Mouse (Mus musculus) frontal cortex, postnatal 14 days (tissue): ENCODE measurements around the gene Tmem243.
"Not testable (repeated sequence)": the region's sequence is repeated elsewhere in the genome, so short reads cannot be mapped to it uniquely, and the experiment has no call there.

Source experiments
- DNase-seq, 2 experiments: peaks; one replicate each; pipeline ENCODE4 v3.0.0; 2022; ENCODE audit warnings: low spot score in 2 of 2

Tmem243 gene

DNA sequence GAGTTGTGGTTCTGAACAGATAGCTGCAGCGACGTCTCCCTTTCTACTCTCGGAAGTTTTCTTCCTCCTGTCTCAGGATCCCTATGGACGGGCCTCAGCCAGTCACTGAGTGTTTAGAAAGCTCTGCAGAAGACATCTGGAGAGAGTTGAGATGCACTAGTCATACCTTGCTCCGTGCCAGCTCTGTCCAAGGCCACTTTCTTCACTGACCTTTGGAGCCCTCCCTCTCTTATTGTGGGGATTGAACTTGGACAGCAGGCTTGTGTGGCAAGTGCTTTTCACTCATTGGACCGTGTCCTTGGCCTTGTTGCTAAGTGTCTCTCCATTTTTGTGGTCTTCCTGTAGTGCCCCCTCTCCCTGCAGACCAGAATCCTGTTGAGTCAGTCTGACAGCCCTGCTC, 6.3 kb downstream of the Tmem243 start:
- no peak for DNase-seq

- DNase-seq, result no peak
These were observed 7.0 kb downstream of the Tmem243 start for GRCm38 (mm10) chr5:9107296-9108089.

- DNase-seq, result no peak
These were observed 8.0 kb downstream of the Tmem243 start for GRCm38 (mm10) chr5:9108490-9108889.

DNA sequence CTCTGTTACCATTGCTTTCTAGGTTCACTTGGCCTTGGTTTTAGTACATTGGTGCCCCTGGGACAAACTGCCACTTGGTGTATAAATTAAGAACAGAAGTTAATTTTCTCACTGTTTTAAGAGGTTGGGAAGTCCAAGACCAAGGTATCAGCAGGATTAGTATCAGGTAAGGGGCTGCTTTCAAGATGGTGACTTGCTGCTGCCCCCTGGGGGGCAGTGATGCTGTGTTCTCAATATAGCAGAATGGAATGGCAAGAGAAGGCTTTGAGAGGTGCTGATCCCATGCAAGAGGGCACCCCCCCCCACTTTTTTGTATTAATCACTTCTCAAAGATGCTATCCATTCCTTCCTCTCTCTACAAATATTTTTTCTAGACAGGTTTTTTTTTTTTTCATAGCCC, 9.1 kb downstream of the Tmem243 start:
- no peak for DNase-seq

DNA sequence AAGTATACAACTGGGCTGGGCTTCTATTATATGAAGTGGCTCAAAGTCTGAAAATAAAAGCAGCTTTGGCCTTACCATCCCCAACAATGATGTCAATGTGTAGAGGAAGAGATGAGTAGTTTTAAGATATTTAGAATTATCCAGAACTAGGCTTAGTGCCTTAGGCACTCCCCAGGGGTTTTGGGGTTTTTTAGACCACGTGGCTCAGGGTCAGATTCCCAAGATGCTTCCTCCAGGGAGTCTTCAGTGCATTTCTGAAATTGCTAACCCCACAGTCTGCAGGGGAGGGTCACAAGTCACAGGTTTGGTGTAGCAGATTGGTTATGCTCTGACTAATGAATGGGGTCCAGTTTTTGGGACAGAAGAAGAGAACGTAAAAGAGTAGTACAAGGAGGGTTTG, 10.8 kb downstream of the Tmem243 start:
- no peak for DNase-seq

GRCm38 (mm10) chr5:9111759-9112158, 11.3 kb downstream of the Tmem243 start:
- peak; percentile 18 to 26 for DNase-seq

DNA sequence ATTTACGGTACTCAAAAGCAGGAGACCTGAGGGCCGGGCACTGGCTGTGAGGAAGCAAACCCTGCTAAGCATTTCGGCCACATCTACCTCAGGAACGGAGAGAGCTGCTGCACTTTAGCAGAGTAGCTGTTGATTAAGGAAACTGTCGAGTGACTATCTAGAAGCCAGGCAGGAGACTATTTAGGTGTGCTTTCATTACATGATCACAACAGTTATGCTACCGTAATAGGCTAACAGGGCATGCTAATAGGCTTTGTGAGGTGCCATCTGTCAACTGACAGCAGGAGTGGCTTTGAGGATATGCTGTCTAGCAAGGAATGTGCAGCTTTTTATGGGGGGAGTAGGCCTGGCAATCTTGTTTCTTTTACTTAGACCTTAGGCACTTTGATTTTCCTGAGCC, 13.7 kb downstream of the Tmem243 start:
- DNase-seq, result no peak

DNA sequence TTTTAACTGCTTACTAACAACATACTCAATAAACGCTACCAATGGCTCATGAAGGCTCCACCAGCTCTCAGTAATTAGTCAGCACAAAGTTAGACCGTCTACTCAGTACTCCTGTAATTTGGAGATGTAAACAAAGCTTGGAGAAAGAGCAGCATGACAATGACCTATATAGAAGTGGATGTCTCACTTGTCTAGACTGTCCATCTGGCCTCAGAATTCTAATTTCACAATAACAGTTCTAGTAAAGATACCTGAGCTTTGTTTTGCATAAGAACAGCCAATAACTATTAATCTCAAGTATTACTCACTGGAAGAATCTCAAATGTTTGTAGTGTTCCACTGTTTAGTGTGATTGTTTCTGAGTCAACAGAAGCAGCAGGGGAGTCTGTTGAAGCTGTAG, 23.7 kb downstream of the Tmem243 start:
- DNase-seq, result no peak

DNA sequence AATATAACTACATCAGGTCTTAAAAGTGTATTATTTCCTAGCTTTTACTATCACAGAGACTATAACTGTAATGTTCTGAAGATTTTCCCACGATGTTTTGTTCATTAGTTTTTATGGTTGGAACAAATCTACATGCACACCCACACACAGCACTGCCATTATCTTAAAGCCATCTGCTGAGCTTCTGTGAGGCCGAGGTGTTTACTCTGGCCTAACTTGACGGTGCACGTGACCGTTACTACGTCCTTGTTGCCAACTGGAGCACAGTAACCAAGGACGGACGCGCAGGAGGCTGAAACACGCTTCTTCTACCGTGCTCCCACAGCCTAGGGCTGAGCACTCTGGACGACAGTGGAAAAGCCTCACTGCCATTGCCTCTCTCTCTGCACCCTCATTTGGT, 28.1 kb downstream of the Tmem243 start:
- peak in 1 of 2 experiments; percentile 18 for DNase-seq

GRCm38 (mm10) chr5:9131786-9132185, 31.3 kb downstream of the Tmem243 start:
- DNase-seq, result no peak

DNA sequence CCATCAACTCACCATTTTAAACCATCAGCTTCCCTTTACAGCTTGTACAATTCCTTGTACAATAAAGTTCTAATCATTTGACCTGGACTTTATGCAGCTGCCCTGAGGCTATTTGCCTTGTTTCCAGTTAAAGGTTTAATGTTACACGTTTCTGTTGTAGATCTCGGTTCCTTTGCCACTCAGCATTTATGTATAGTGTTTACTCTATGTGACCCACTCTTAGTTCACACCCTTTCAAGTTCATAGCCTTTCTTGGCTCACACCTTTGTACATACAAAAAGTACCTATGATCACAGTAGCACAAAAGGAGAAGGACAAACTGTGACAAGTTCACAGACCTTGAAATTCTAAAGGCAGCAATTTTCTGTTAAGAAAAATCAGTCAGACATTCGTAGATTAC, 35.1 kb downstream of the Tmem243 start:
- no peak for DNase-seq

- DNase-seq, result no peak
These were observed 40.3 kb downstream of the Tmem243 start for GRCm38 (mm10) chr5:9140724-9141123.

GRCm38 (mm10) chr5:9142376-9142775, 41.9 kb downstream of the Tmem243 start:
- no peak for DNase-seq

DNA sequence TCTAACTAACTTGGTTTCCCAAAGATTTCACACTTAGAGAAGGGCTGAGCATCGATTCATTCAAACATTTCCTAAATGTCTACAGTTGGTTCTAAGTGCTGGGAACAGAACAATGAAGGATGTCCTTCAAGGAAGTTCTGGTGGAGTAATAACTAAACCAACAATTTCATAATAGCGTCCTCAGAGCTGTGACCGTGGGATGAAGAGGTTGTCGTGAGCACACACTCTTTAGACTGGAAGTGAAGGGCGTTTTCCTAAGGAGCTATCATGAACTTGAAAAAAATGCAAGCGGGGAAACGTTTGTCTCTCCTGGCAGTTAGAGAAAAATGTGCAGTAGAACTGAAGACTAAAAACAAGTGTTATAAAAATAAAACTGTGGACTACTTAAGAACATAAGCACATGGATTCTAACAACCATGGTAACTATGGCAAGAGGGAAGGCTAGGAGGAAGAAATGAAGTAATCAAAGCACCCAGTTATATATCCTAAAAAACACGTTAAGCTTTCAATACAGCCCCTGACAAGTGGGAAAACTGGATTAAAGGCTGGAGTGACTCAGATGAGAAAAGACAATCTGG, 48.9 kb downstream of the Tmem243 start:
- no peak for DNase-seq

DNA sequence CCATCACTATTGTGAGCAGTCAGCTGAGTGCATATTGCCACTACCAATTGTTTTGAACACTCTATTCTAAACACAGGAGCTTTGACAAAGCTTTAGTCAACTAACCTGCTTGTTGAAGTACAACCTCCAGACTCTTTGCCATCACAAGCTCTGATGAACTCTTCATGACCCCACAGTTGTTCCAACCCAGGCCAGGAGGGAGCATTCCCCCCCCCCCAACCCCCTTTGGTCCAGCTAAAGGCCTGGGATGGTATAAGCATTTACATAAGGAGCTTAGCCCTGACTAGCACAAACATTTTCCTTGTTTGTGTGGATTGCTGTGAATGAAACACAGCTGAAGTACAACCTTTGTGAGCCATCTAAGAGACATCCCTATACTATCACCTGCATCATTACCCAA, 56.3 kb downstream of the Tmem243 start:
- no peak for DNase-seq

- no peak for DNase-seq
These were observed 56.9 kb downstream of the Tmem243 start for GRCm38 (mm10) chr5:9157336-9157735.

DNA sequence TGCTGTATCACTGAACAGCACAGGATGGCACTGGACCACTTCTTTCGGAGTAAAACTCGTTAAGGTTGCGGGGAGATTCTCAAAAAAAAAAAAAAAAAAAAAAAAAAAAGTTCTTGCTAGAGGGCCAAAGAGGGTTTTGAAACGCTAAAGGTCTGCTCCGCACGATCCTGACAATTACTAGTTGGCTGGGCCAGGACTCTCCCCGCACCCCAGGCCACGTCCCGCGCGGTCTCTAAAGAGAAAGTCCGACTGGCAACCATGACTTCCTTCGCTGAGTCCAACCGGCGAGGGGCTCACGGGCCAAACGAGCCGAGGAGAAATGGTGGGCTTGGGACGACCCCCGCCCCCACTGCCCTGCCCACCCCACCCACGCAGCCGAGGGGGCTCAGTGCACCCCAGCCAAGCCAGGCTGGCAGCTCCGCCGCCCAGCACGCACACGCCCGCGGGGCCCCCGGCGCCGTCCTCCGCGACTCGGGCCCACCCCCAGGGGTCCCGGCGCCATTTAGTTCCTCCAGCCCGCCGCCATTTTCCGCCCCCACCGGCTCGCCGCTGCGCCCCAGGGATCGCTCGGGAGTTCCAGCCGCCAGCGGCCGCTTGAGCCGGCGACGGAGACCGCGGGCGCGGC, 60.5 kb downstream of the Tmem243 start:
- DNase-seq, result peak in 1 of 2 experiments; percentile 27

- peak; percentile 79 to 86 for DNase-seq
These were observed 61.1 kb downstream of the Tmem243 start, which contains the start of gene Dmtf1 for GRCm38 (mm10) chr5:9161456-9162041. Gene Dmtf1 (minus strand): TSS chr5:9161776.

DNA sequence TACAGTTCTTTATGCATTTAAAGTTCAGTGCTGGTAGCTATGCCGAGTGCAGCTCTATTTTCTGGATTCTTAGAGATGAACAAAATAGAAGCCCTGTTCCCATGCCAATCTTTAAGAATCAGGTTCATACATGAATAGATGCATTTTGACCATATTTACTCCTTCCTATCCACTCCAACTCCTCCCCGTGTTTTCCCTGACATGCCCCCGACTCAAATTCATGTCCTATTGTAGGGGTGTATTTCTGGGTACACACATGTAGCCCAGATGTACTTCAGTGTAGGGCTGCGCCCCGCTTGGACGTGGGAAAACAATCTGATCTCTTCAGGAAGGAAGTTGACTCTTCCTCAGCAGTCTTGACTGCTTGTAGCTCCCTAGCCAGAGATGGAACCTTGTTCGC, 61.6 kb downstream of the Tmem243 start:
- no peak for DNase-seq

GRCm38 (mm10) chr5:9163411-9163810, 62.9 kb downstream of the Tmem243 start:
- no peak for DNase-seq

DNA sequence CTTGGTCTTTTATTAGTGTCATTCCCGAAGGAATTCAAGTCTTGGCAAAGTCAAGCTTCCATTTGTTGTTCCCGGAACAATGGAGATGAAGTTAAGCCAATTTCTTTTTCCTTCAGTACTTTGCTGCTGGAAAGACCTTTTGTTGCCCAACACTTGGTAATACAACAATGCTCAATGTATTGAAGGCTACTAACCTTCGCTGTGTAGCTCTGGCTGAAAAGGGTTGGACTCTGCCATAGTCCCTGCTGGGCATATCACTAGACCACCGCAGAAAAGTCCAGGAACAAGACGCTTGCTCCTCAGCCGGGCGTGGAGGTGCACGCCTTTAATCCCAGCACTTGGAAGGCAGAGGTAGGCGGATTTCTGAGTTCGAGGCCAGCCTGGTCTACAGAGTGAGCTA, 64.7 kb downstream of the Tmem243 start:
- not testable (repeated sequence) for DNase-seq

DNA sequence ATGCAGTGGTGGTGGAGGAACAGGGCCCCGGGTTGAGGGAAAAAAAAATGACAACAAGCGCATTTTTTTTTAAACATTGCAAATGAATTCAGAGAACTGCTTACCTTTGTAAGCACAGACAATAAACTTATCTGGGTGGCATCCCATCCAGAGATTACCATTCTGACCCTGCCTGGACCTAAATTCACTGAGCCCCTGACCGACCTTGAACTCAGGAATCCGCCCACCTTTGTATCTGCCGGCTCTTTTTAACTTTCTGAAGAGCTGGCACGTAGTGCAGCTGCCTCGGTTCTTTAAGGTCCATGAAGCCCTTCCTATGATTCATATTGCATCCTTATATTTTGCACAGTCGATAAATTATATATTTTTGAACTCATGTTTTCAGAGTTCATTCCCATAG, 65.9 kb downstream of the Tmem243 start:
- no peak for DNase-seq
